Mouse (Mus musculus) G1E (cell line): ENCODE measurements around the gene Snapc2. TPM values are rescaled to one million over a fixed set of nuclear protein-coding genes. Genes with fewer than 3 reads are reported as not detected.
A peak's percentile ranks its signal among the peaks of the same experiment; 100 is the strongest.

Experiments used
- ATAC-seq: 2 replicates; pipeline ENCODE4 v1.8.0; 2016; ENCODE audit warnings: mild to moderate bottlenecking; ENCODE audit not compliant: insufficient number of reproducible peaks, poor library complexity, low FRiP score, severe bottlenecking; ENCODE audit errors: extremely low read depth
- DNase-seq: peaks from one replicate; pipeline ENCODE4 v3.0.0; 2012; ENCODE audit warnings: low spot score
- H3K27me3 ChIP-seq: 2 replicates; pipeline ENCODE4 v1.6.1; 2012; ENCODE audit warnings: mild to moderate bottlenecking, low read length, inconsistent platforms; ENCODE audit not compliant: insufficient read depth
- H3K36me3 ChIP-seq: replicated peaks from 2 replicates; pipeline ENCODE3; 2012; ENCODE audit warnings: mild to moderate bottlenecking, inconsistent platforms
- H3K4me1 ChIP-seq: 2 replicates; pipeline ENCODE4 v1.6.1; 2012; ENCODE audit warnings: low read depth, low read length, inconsistent platforms, mixed read lengths; ENCODE audit not compliant: insufficient read depth
- H3K4me3 ChIP-seq: 2 replicates; pipeline ENCODE4 v1.5.1; 2012; ENCODE audit warnings: low read depth, mild to moderate bottlenecking, inconsistent platforms, low read length, moderate library complexity, mixed read lengths
- H3K9me3 ChIP-seq: replicated peaks from 2 replicates; pipeline ENCODE4 v1.6.1; 2012; ENCODE audit warnings: inconsistent platforms
- CTCF ChIP-seq: IDR thresholded peaks from 2 replicates; pipeline ENCODE4 v1.5.1; 2012; ENCODE audit warnings: low read depth, low read length, inconsistent platforms, mixed read lengths
- GATA1 ChIP-seq: IDR thresholded peaks from 2 replicates; pipeline ENCODE4 v1.6.1; 2012; ENCODE audit warnings: borderline replicate concordance, low read length, inconsistent platforms, mixed read lengths
- GATA2 ChIP-seq: IDR thresholded peaks from 2 replicates; pipeline ENCODE4 v1.6.1; 2012; ENCODE audit warnings: low read depth, low read length, inconsistent platforms, borderline replicate concordance
- POLR2AphosphoS5 ChIP-seq: IDR thresholded peaks from 2 replicates; pipeline ENCODE4 v1.6.1; 2012; ENCODE audit warnings: low read depth, low read length, inconsistent platforms; ENCODE audit not compliant: insufficient replicate concordance
- TAL1 ChIP-seq: conservative IDR thresholded peaks from 2 replicates; pipeline ENCODE4 v1.6.1; 2012; ENCODE audit warnings: low read depth, low read length, inconsistent platforms, mixed read lengths
- polyA plus RNA-seq: library from polyadenylated mRNA; stranded (reverse); fragments of >175 nt; gene quantifications from 2 replicates; pipeline ENCODE4 v1.2.3, GENCODE M21; 2012
- total RNA-seq, 2 experiments: library from RNA; stranded (forward) in 1 of 2; stranded (reverse) in 1 of 2; fragments of 200-1000 nt in 1 of 2; fragments of >200 nt in 1 of 2; fragmentation: Nextera tagmentation in 1 of 2; gene quantifications; 2 replicates each; pipeline ENCODE4 v1.2.3; 2014 to 2017

Gene Snapc2
- total and polyA plus RNA-seq, 3 experiments: 9.1 to 49.5 (median 10.6) TPM

- ATAC-seq (no peak), DNase-seq (no peak)
- Histone ChIP-seq H3K4me3 (no peak overlapping the region), H3K27me3 (no peaks in the 10 kb centered on the region), H3K4me1 (peaks cover 13% of the 10 kb centered on the region; the same call in 1 of the 2 replicates), H3K36me3 (peaks cover 95% of the 10 kb centered on the region), H3K9me3 (no peaks in the 10 kb centered on the region)
- TF ChIP-seq CTCF (no peak), GATA1 (no peak), GATA2 (no peak), POLR2AphosphoS5 (no peak), TAL1 (no peak)
Measured at GRCm38 (mm10) chr8:4297822-4298221, 44.9 kb downstream of the Snapc2 start.

- ATAC-seq: peak; percentile 90
- H3K4me1 ChIP-seq: peaks cover 60% of the 10 kb centered on the region
- TF ChIP-seq CTCF (no peak), TAL1 (peak; percentile 66)
- DNase-seq: peak; percentile 16
- peaks cover 95% of the 10 kb centered on the region for H3K36me3 ChIP-seq
- no peaks in the 10 kb centered on the region for H3K27me3 ChIP-seq
- no peak overlapping the region for H3K4me3 ChIP-seq
- no peaks in the 10 kb centered on the region for H3K9me3 ChIP-seq
Measured at GRCm38 (mm10) chr8:4304124-4304547, 51.3 kb downstream of the Snapc2 start.

Other genes with a start within 250 kb of the Snapc2 start
- gene Cd209f, start 147.2 kb upstream of the Snapc2 start, total RNA-seq (2014; fragmentation: Nextera tagmentation): not detected in 2 replicates
- gene Cd209f, start 147.2 kb upstream of the Snapc2 start, total RNA-seq (2017): 0.38 TPM in 1 of 2 replicates, not detected in the other
- 0.04 TPM in 1 of 2 replicates, not detected in the other for gene Cd209f, start 147.2 kb upstream of the Snapc2 start, polyA plus RNA-seq
- not detected in 2 replicates for gene Cd209g, start 119.0 kb upstream of the Snapc2 start, total RNA-seq (2014; fragmentation: Nextera tagmentation)
- gene Cd209g, start 119.0 kb upstream of the Snapc2 start, total RNA-seq (2017): 0.05 and 0.06 TPM in 2 replicates
- gene Cd209g, start 119.0 kb upstream of the Snapc2 start, polyA plus RNA-seq: not detected in 2 replicates
- gene Evi5l, start 86.5 kb upstream of the Snapc2 start, total RNA-seq (2014; fragmentation: Nextera tagmentation): 12.7 and 12.8 TPM in 2 replicates
- gene Evi5l, start 86.5 kb upstream of the Snapc2 start, total RNA-seq (2017): 8.5 and 13.1 TPM in 2 replicates
- gene Evi5l, start 86.5 kb upstream of the Snapc2 start, polyA plus RNA-seq: 9.7 and 11.5 TPM in 2 replicates
- gene Prr36, start 35.6 kb upstream of the Snapc2 start, total RNA-seq (2014; fragmentation: Nextera tagmentation): 0.29 and 0.60 TPM in 2 replicates
- 0.16 and 0.23 TPM in 2 replicates for gene Prr36, start 35.6 kb upstream of the Snapc2 start, total RNA-seq (2017)
- 0.23 and 0.36 TPM in 2 replicates for gene Prr36, start 35.6 kb upstream of the Snapc2 start, polyA plus RNA-seq
- 0.19 and 0.23 TPM in 2 replicates for gene Lrrc8e, start 26.3 kb upstream of the Snapc2 start, total RNA-seq (2014; fragmentation: Nextera tagmentation)
- gene Lrrc8e, start 26.3 kb upstream of the Snapc2 start, total RNA-seq (2017): 0.93 and 2.6 TPM in 2 replicates
- 0.02 and 0.04 TPM in 2 replicates for gene Lrrc8e, start 26.3 kb upstream of the Snapc2 start, polyA plus RNA-seq
- 35.3 and 42.2 TPM in 2 replicates for gene Map2k7, start 14.3 kb upstream of the Snapc2 start, total RNA-seq (2014; fragmentation: Nextera tagmentation)
- gene Map2k7, start 14.3 kb upstream of the Snapc2 start, total RNA-seq (2017): 32.1 and 34.4 TPM in 2 replicates
- 151 and 153 TPM in 2 replicates for gene Map2k7, start 14.3 kb upstream of the Snapc2 start, polyA plus RNA-seq
- gene Gm49320, start 14.2 kb upstream of the Snapc2 start, total RNA-seq (2014; fragmentation: Nextera tagmentation): 3.8 and 7.0 TPM in 2 replicates
- 0.23 TPM in 1 of 2 replicates, not detected in the other for gene Gm49320, start 14.2 kb upstream of the Snapc2 start, total RNA-seq (2017)
- gene Gm49320, start 14.2 kb upstream of the Snapc2 start, polyA plus RNA-seq: 0.24 and 2.3 TPM in 2 replicates
- gene Tgfbr3l, start 4.9 kb upstream of the Snapc2 start, total RNA-seq (2014; fragmentation: Nextera tagmentation): 20.1 and 21.3 TPM in 2 replicates
- 2.8 and 4.5 TPM in 2 replicates for gene Tgfbr3l, start 4.9 kb upstream of the Snapc2 start, total RNA-seq (2017)
- gene Tgfbr3l, start 4.9 kb upstream of the Snapc2 start, polyA plus RNA-seq: 34.8 and 35.0 TPM in 2 replicates
- 2.1 TPM in 1 of 2 replicates, not detected in the other for gene Ctxn1, start 6.2 kb downstream of the Snapc2 start, total RNA-seq (2014; fragmentation: Nextera tagmentation)
- 0.11 and 0.29 TPM in 2 replicates for gene Ctxn1, start 6.2 kb downstream of the Snapc2 start, total RNA-seq (2017)
- 1.6 and 2.0 TPM in 2 replicates for gene Ctxn1, start 6.2 kb downstream of the Snapc2 start, polyA plus RNA-seq
- gene Timm44, start 22.8 kb downstream of the Snapc2 start, total RNA-seq (2014; fragmentation: Nextera tagmentation): 81.8 and 94.6 TPM in 2 replicates
- gene Timm44, start 22.8 kb downstream of the Snapc2 start, total RNA-seq (2017): 113 and 123 TPM in 2 replicates
- 65.3 and 81.1 TPM in 2 replicates for gene Timm44, start 22.8 kb downstream of the Snapc2 start, polyA plus RNA-seq
- gene Ccl25, start 72.1 kb downstream of the Snapc2 start, total RNA-seq (2014; fragmentation: Nextera tagmentation): 64.9 and 69.3 TPM in 2 replicates
- 16.0 and 18.1 TPM in 2 replicates for gene Ccl25, start 72.1 kb downstream of the Snapc2 start, total RNA-seq (2017)
- gene Ccl25, start 72.1 kb downstream of the Snapc2 start, polyA plus RNA-seq: 1.1 and 1.9 TPM in 2 replicates
- 162 and 168 TPM in 2 replicates for gene Elavl1, start 72.3 kb downstream of the Snapc2 start, total RNA-seq (2014; fragmentation: Nextera tagmentation)
- gene Elavl1, start 72.3 kb downstream of the Snapc2 start, total RNA-seq (2017): 92.5 and 98.1 TPM in 2 replicates
- gene Elavl1, start 72.3 kb downstream of the Snapc2 start, polyA plus RNA-seq: 110 and 125 TPM in 2 replicates
- gene Cers4, start 239.9 kb downstream of the Snapc2 start, total RNA-seq (2014; fragmentation: Nextera tagmentation): not detected in 2 replicates
- gene Cers4, start 239.9 kb downstream of the Snapc2 start, total RNA-seq (2017): 0.06 and 0.44 TPM in 2 replicates
- 0.01 TPM in 1 of 2 replicates, not detected in the other for gene Cers4, start 239.9 kb downstream of the Snapc2 start, polyA plus RNA-seq